Mouse (Mus musculus) limb, embryonic 12.5 days (tissue): ENCODE measurements at regions not wholly inside any gene's neighbourhood (a gene's known extent, or its start where the extent isn't known, plus 50 kb on each side); places are given as distances from the start of the nearest gene placed in this dataset.
"Not testable (repeated sequence)": the region's sequence is repeated elsewhere in the genome, so short reads cannot be mapped to it uniquely, and the experiment has no call there.

Experiments
- ATAC-seq: fragments of 200-750 bp; cut with Nextera tagmentation; 2 replicates; pipeline ENCODE4 v1.8.0; 2017; ENCODE audit warnings: low read depth, moderate TSS enrichment; ENCODE audit not compliant: insufficient number of reproducible peaks, insufficient read depth, low FRiP score, low TSS enrichment
- H3K27ac ChIP-seq: fragments of 300-500 bp; sonication (generic); 2 replicates; pipeline ENCODE4 v1.5.1; 2016; ENCODE audit warnings: mild to moderate bottlenecking, moderate library complexity
- H3K27me3 ChIP-seq: fragments of 300-500 bp; sonication (generic); 2 replicates; pipeline ENCODE4 v1.6.1; 2016; ENCODE audit warnings: mild to moderate bottlenecking, moderate library complexity
- H3K36me3 ChIP-seq: fragments of 300-500 bp; sonication (generic); 2 replicates; pipeline ENCODE4 v1.6.1; 2016; ENCODE audit warnings: mild to moderate bottlenecking, moderate library complexity
- H3K4me1 ChIP-seq: fragments of 300-500 bp; sonication (generic); replicated peaks from 2 replicates; pipeline ENCODE4 v1.6.1; 2016
- H3K4me2 ChIP-seq: fragments of 300-500 bp; sonication (generic); 2 replicates; pipeline ENCODE4 v1.6.1; 2016; ENCODE audit warnings: mild to moderate bottlenecking, moderate library complexity
- H3K4me3 ChIP-seq: fragments of 300-500 bp; sonication (generic); replicated peaks from 2 replicates; pipeline ENCODE4 v1.5.1; 2016; ENCODE audit warnings: mild to moderate bottlenecking
- H3K9ac ChIP-seq: fragments of 300-500 bp; sonication (generic); replicated peaks from 2 replicates; pipeline ENCODE4 v1.6.1; 2016; ENCODE audit warnings: mild to moderate bottlenecking, moderate library complexity
- H3K9me3 ChIP-seq: fragments of 300-500 bp; sonication (generic); 2 replicates; pipeline ENCODE4 v1.6.1; 2016; ENCODE audit warnings: mild to moderate bottlenecking, moderate library complexity
- WGBS: fragments of 180-500 bp; shearing (Covaris S2); methylation state at CpG from one replicate; pipeline ENCODE4 v1.1.7; 2016; 5-methylcytosine and 5-hydroxymethylcytosine counted together

GRCm38 (mm10) chr6:100412486-100412885, 125.2 kb upstream of the Rybp start:
- no peaks in the 10 kb centered on the region for H3K9me3 ChIP-seq
- no peak for ATAC-seq
- peaks cover 11% of the 10 kb centered on the region; the same call in 1 of the 2 replicates for H3K27me3 ChIP-seq
- no peaks in the 10 kb centered on the region; the same call in none of the 2 replicates for H3K4me1 ChIP-seq
- H3K36me3 ChIP-seq = no peaks in the 10 kb centered on the region
- 46% methylated on average over 5 of the region's 5 CpGs for WGBS
- H3K27ac ChIP-seq = no peak overlapping the region
- H3K9ac ChIP-seq = no peak overlapping the region
- no peak overlapping the region for H3K4me3 ChIP-seq
- no peak overlapping the region for H3K4me2 ChIP-seq

DNA sequence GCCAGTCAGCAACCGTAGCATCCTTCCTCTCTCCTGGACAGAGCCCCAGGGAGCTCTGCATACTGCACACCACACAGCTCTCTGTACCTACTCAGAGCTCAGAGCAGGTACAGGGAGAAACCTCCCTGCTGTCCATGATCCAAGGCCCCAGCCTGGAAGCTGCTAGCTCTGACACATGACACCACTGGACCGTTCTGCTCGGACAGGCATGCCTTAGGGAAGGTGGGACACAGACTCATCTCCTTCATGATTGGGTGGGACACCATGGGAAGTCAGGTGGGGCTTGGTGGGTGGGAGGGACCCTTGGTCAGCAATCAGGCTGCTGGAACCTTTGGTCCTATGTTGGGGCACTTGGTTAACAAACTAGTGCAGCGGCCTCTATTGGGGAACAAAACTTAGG, 124.7 kb upstream of the Rybp start:
- ATAC-seq = no peak
- Histone ChIP-seq H3K27me3 (peaks cover 11% of the 10 kb centered on the region; the same call in 1 of the 2 replicates), H3K4me1 (no peaks in the 10 kb centered on the region; the same call in none of the 2 replicates)

DNA sequence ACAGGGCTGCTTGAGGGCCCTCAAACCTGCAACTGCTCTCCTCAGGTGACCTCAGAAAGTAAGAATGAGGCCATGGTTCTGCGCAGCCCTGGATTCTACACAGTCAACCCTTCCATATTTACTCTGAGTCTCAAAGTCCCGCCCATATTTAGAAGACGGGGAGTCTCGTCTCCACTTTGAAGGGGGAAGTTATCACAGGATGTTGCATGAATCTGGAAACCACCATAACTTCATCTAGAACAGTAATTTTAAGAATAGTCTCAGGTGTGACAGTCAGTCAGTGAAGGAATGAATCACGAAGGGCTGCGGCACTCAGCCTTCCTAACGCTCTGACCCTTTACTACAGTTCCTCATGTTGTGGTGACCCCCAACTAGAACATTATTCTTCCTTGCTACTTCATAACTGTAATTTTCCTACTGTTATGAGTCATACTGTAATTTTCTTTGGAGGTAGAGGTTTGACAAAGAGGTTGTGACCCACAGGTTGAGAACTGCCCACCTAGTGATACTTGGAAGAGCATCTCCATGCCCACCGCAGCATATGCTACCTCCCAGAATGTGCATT, 122.9 kb upstream of the Rybp start:
- Histone ChIP-seq H3K9ac (no peak overlapping the region), H3K4me1 (no peaks in the 10 kb centered on the region; the same call in 1 of the 2 replicates), H3K36me3 (no peaks in the 10 kb centered on the region), H3K9me3 (no peaks in the 10 kb centered on the region), H3K27me3 (peaks cover 5% of the 10 kb centered on the region; the same call in 1 of the 2 replicates), H3K4me2 (no peak overlapping the region), H3K4me3 (no peak overlapping the region), H3K27ac (no peak overlapping the region)
- ATAC-seq = no peak
- 94% methylated on average over 8 of the region's 8 CpGs for WGBS

More for the DNA sequence above, 124.7 kb upstream of the Rybp start:
- H3K9ac ChIP-seq = no peak overlapping the region
- WGBS = 48% methylated on average over 4 of the region's 4 CpGs
- no peak overlapping the region for H3K4me3 ChIP-seq
- H3K27ac ChIP-seq = no peak overlapping the region
- no peak overlapping the region for H3K4me2 ChIP-seq
- no peaks in the 10 kb centered on the region for H3K9me3 ChIP-seq
- H3K36me3 ChIP-seq = no peaks in the 10 kb centered on the region

GRCm38 (mm10) chr6:100408826-100409225, 121.5 kb upstream of the Rybp start:
- Histone ChIP-seq H3K4me3 (no peak overlapping the region), H3K4me2 (no peak overlapping the region), H3K27ac (no peak overlapping the region), H3K9me3 (no peaks in the 10 kb centered on the region), H3K9ac (no peak overlapping the region), H3K36me3 (no peaks in the 10 kb centered on the region), H3K4me1 (0 out of 2 replicates have a peak, but pooled peaks cover 8% of the 10 kb centered on the region), H3K27me3 (peaks cover 3% of the 10 kb centered on the region; the same call in 1 of the 2 replicates)
- no peak for ATAC-seq
- WGBS = 78% methylated on average over 8 of the region's 8 CpGs

GRCm38 (mm10) chr6:100406504-100406903, 119.2 kb upstream of the Rybp start:
- Histone ChIP-seq H3K4me2 (no peak overlapping the region), H3K4me1 (peaks cover 24% of the 10 kb centered on the region), H3K9me3 (no peaks in the 10 kb centered on the region), H3K4me3 (no peak overlapping the region), H3K27me3 (peaks cover 3% of the 10 kb centered on the region; the same call in 1 of the 2 replicates), H3K9ac (no peak overlapping the region), H3K36me3 (no peaks in the 10 kb centered on the region), H3K27ac (no peak overlapping the region)
- 82% methylated on average over 4 of the region's 4 CpGs for WGBS
- no peak for ATAC-seq

DNA sequence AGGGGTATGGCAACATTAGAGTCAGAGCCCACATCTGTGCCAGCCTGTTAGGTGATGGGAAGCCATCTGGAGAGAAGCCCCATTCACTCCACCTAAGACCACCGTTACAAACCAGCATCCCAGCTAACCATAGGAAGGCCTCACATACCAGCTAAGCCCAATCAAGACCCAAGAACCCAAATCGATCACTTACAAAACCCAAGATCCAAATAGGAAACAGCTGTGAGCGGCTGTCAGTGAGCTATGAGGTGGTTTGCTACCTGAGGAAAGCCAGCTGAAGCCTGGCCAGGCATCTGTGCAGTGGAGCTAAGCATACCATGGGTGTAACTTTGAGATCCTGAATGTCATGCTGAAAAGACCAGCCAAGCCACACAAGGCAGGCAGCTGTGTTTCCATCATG, 116.9 kb upstream of the Rybp start:
- WGBS = 33% methylated on average over 3 of the region's 3 CpGs
- no peak for ATAC-seq
- H3K27ac ChIP-seq = no peak overlapping the region

DNA sequence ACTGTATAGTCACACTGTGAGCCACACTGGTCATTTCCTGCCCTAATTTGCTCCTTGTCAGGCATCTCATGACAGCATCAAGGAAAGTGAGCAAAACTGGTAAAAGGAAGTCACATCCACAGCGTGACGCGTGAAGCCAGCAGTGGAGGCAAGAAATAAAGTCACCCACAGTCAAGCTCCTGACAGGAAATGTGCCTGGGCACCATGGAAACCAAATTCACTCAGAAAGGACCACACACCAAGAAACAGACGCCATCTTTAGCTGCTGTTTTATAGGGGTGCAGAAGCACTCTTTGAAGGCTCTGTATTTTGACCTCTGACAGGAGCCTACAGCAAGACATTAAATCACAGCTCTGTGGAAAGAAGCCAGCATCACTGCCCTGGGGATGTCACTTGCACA, 115.4 kb upstream of the Rybp start:
- 12% methylated on average over 4 of the region's 4 CpGs for WGBS
- ATAC-seq = no peak

More for the DNA sequence above, 116.9 kb upstream of the Rybp start:
- H3K4me2 ChIP-seq = no peak overlapping the region
- H3K9me3 ChIP-seq = no peaks in the 10 kb centered on the region
- no peak overlapping the region for H3K9ac ChIP-seq
- no peaks in the 10 kb centered on the region for H3K36me3 ChIP-seq
- peaks cover 3% of the 10 kb centered on the region; the same call in 1 of the 2 replicates for H3K27me3 ChIP-seq
- no peak overlapping the region for H3K4me3 ChIP-seq
- peaks cover 24% of the 10 kb centered on the region for H3K4me1 ChIP-seq

GRCm38 (mm10) chr6:100401728-100402127, 114.4 kb upstream of the Rybp start:
- H3K9ac ChIP-seq = no peak overlapping the region
- no peaks in the 10 kb centered on the region for H3K36me3 ChIP-seq
- 84% methylated on average over 2 of the region's 2 CpGs for WGBS
- H3K27ac ChIP-seq = no peak overlapping the region
- ATAC-seq = no peak
- H3K4me3 ChIP-seq = no peak overlapping the region
- H3K4me1 ChIP-seq = peaks cover 26% of the 10 kb centered on the region
- no peaks in the 10 kb centered on the region for H3K27me3 ChIP-seq
- H3K4me2 ChIP-seq = no peak overlapping the region
- H3K9me3 ChIP-seq = no peaks in the 10 kb centered on the region

More for the DNA sequence above, 115.4 kb upstream of the Rybp start:
- no peak overlapping the region for H3K27ac ChIP-seq
- peaks cover 24% of the 10 kb centered on the region for H3K4me1 ChIP-seq
- no peak overlapping the region for H3K9ac ChIP-seq
- no peaks in the 10 kb centered on the region for H3K9me3 ChIP-seq
- no peak overlapping the region for H3K4me2 ChIP-seq
- no peaks in the 10 kb centered on the region for H3K27me3 ChIP-seq
- no peak overlapping the region for H3K4me3 ChIP-seq
- no peaks in the 10 kb centered on the region for H3K36me3 ChIP-seq

- WGBS = 96% methylated on average over 1 of the region's 1 CpGs
- H3K4me1 ChIP-seq = peaks cover 22% of the 10 kb centered on the region
- not testable (repeated sequence) for H3K9ac ChIP-seq, H3K27ac ChIP-seq, ATAC-seq, H3K4me2 ChIP-seq, H3K36me3 ChIP-seq, H3K27me3 ChIP-seq, H3K4me3 ChIP-seq, H3K9me3 ChIP-seq
Observed at GRCm38 (mm10) chr6:100399387-100399786, 112.1 kb upstream of the Rybp start.

DNA sequence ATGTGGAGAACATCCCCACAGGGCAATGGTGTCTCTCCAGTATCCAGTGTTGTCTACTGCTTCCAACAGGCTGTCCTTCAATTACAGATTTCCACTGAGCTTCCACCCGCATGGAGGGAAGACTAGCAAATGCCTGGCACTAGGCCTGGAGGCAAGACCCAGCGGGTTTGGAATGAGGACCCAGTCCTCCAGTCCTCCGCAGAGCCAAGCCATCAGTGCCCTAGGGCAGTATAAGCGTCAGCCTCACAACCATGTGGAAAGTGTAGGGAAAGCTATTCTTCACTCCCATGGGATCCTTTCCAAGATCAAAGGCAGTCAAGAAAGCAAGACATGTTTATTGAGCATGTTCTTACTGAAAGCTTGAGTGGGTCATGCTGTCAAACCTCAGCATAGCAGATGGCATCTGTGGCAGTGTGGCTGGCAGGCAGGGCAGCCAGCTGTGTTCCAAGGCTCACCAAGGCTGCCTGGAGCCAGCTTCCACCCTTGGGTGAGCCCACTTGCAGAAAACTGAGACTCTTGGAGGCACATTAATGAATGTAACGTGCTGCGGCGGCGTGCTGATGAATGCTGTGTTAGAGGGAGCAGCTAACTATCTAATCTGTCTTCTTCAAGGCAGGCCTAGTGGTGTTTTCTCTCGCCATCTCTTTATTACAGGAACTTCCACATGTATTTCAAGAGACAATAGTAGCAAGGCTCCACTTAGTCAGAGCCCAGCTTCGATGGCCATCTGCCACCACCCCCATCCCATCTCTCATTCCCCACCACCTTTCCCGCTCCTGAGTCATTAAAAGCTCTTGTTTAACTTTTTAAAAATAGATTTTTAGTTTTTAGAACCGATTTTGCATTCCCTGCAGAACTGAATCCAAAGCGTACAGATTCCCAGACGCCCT, 109.3 kb upstream of the Rybp start:
- Histone ChIP-seq H3K4me2 (no peak overlapping the region), H3K27ac (no peak overlapping the region), H3K4me3 (no peak overlapping the region), H3K27me3 (no peaks in the 10 kb centered on the region), H3K9ac (no peak overlapping the region), H3K9me3 (no peaks in the 10 kb centered on the region), H3K4me1 (0 out of 2 replicates have a peak, but pooled peaks cover 3% of the 10 kb centered on the region), H3K36me3 (no peaks in the 10 kb centered on the region)
- no peak for ATAC-seq
- WGBS = 69% methylated on average over 14 of the region's 14 CpGs

DNA sequence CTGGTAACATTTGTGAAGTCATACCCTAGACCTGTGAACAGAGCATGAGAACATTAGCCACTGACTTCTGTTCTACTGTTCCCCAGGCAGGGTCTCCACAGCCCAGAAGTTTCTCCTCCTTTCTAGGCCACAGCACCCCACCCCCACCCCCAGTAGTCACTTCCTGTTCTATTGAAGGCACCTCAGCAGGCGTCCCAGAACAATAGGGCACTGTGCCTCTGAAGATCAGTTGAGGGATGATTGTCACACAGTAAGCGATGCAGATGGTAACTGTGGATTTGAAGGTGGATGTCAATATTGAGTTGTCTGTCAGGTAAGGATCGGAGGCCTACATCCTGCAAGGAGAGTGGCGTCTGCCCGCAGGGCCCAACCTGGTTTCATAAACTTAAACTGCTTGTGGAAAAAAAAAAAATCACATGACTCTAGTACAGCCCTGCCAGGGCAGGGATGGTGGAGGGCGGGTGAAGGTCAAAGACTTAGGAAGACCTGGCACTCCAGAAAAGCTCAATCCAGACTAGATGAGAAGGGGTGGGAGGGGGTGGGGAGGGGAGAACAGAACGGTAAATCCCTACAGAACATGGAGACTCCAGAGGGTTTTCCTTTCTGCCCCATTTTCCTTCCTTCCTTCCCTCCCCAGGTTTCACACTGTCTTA, 103.1 kb upstream of the Rybp start:
- no peak overlapping the region for H3K9ac ChIP-seq
- no peak overlapping the region for H3K27ac ChIP-seq
- H3K4me2 ChIP-seq = no peak overlapping the region
- ATAC-seq = no peak
- H3K9me3 ChIP-seq = peaks cover 10% of the 10 kb centered on the region; the same call in 1 of the 2 replicates
- 88% methylated on average over 7 of the region's 7 CpGs for WGBS
- no peak overlapping the region for H3K4me3 ChIP-seq
- no peaks in the 10 kb centered on the region for H3K36me3 ChIP-seq
- peaks cover 20% of the 10 kb centered on the region for H3K4me1 ChIP-seq
- H3K27me3 ChIP-seq = peaks cover 2% of the 10 kb centered on the region; the same call in 1 of the 2 replicates
